Mouse (Mus musculus) midbrain, postnatal 0 days (tissue): ENCODE measurements around the gene Mcts2. TPM values are rescaled to one million over a fixed set of nuclear protein-coding genes. Genes with fewer than 3 reads are reported as not detected.

Experiments used
- ATAC-seq: fragments of 200-750 bp; cut with Nextera tagmentation; 2 replicates; pipeline ENCODE4 v1.8.0; 2017; ENCODE audit warnings: moderate number of reproducible peaks, mild to moderate bottlenecking, moderate TSS enrichment, moderate library complexity; ENCODE audit not compliant: low FRiP score
- DNase-seq: peaks from one replicate; pipeline ENCODE4 v3.0.0-alpha.2; 2015; ENCODE audit warnings: low spot score
- H3K27ac ChIP-seq: fragments of 300-500 bp; sonication (generic); 2 replicates; pipeline ENCODE4 v1.5.1; 2014; ENCODE audit warnings: low read depth, mild to moderate bottlenecking, low read length, mixed read lengths
- H3K27me3 ChIP-seq: fragments of 300-500 bp; sonication (generic); 2 replicates; pipeline ENCODE4 v1.6.1; 2014; ENCODE audit warnings: low read length, control low read depth, mixed read lengths; ENCODE audit not compliant: insufficient read depth
- H3K36me3 ChIP-seq: fragments of 300-500 bp; sonication (generic); 2 replicates; pipeline ENCODE4 v1.6.1; 2014; ENCODE audit warnings: low read length, control low read depth, mixed read lengths; ENCODE audit not compliant: insufficient read depth
- H3K4me1 ChIP-seq: fragments of 300-500 bp; sonication (generic); 2 replicates; pipeline ENCODE4 v1.6.1; 2014; ENCODE audit warnings: mild to moderate bottlenecking, control low read depth, antibody characterized with exemption, low read length, mixed read lengths; ENCODE audit not compliant: insufficient read depth
- H3K4me2 ChIP-seq: fragments of 300-500 bp; sonication (generic); 2 replicates; pipeline ENCODE4 v1.6.1; 2014; ENCODE audit warnings: low read depth, mild to moderate bottlenecking, low read length, mixed read lengths; ENCODE audit not compliant: poor library complexity, severe bottlenecking
- H3K4me3 ChIP-seq: fragments of 300-500 bp; sonication (generic); 2 replicates; pipeline ENCODE4 v1.5.1; 2014; ENCODE audit warnings: low read depth, mild to moderate bottlenecking, low read length, moderate library complexity
- H3K9ac ChIP-seq: fragments of 300-500 bp; sonication (generic); replicated peaks from 2 replicates; pipeline ENCODE4 v1.6.1; 2014; ENCODE audit warnings: mild to moderate bottlenecking, low read length, moderate library complexity, mixed read lengths; ENCODE audit not compliant: poor library complexity, severe bottlenecking
- H3K9me3 ChIP-seq: fragments of 300-500 bp; sonication (generic); 2 replicates; pipeline ENCODE4 v1.6.1; 2016; ENCODE audit warnings: low read length, control low read depth
- CTCF ChIP-seq: IDR thresholded peaks from 2 replicates; pipeline ENCODE4 v1.5.1; 2016; ENCODE audit warnings: antibody characterized with exemption, mild to moderate bottlenecking
- WGBS: fragments of 180-500 bp; shearing (Covaris S2); extraction: QIAGEN DNeasy Blood & Tissue Kit; methylation state at CpG from one replicate; pipeline ENCODE4 v1.1.7; 2014; 5-methylcytosine and 5-hydroxymethylcytosine counted together
- polyA plus RNA-seq: library from polyadenylated mRNA; unstranded; fragments of >200 nt; fragmentation: Nextera tagmentation; extraction: Ambion mirVana; gene quantifications from 2 replicates; pipeline ENCODE4 v1.2.1, GENCODE M21; 2015
- total RNA-seq: library from RNA; depleted of rRNA; stranded (reverse); fragments of >200 nt; gene quantifications from 2 replicates; pipeline ENCODE4 v1.2.3, GENCODE M21; 2014

Gene Mcts2
- total and polyA plus RNA-seq, 2 experiments from 2014 or later = 14.5 to 28.1 TPM

DNA sequence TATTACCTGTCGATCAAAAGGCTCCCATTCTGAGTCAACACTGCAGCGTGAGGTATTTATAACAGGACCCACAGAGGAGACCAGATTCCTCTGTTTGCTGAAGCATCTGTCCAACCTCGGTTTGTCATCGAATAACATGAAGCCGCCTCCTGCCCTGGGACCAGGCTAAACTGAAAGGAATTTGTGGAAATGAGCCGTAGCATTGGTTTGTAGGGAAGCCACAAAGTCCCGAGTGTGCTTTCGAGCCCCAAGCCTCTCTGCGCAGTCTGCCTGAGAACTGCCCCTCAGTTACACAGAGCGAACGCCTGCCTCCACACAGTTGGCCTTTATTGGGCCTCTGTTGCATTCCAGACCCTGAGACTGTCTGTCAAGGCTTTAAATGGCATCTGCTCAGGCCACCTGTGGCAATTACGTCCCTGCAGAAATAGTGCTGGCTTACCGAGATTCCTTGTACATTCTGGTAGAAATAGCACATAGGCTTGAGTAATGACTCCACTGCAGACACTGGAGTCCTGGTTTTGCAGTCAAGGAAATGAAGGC is 11.5 kb upstream of the Mcts2 start:
- Histone ChIP-seq H3K4me1 (peaks cover 15% of the 10 kb centered on the region), H3K4me2 (no peak overlapping the region), H3K27ac (no peak overlapping the region), H3K9ac (no peak overlapping the region), H3K36me3 (peaks cover 31% of the 10 kb centered on the region), H3K9me3 (no peaks in the 10 kb centered on the region), H3K4me3 (no peak overlapping the region), H3K27me3 (no peaks in the 10 kb centered on the region)
- no peak for DNase-seq
- no peak for TF ChIP-seq CTCF
- WGBS = 87% methylated on average over 13 of the region's 13 CpGs
- no peak for ATAC-seq

DNA sequence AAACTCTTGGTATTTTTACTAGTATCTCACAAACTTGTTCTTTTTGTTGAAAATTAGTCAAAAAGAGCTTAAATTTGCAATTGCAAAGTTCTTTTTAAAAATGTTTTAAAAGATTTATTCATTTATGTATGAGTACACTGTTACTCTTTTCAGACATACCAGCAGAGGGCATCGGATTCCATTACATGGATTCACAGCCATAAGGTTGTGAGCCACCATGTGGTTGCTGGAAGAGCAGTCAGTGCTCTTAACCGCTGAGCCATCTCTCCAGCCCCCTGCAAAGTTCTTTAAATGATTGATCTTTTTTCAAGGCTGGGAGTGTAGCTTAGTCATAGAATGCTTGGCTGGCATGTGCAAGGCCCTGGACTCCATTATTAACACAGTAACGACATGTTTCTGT is 8.5 kb upstream of the Mcts2 start:
- no peak overlapping the region for H3K9ac ChIP-seq
- WGBS = 40% methylated on average over 3 of the region's 3 CpGs
- H3K4me2 ChIP-seq = no peak overlapping the region
- no peak overlapping the region for H3K27ac ChIP-seq
- TF ChIP-seq CTCF = peak; percentile 92
- no peaks in the 10 kb centered on the region for H3K9me3 ChIP-seq
- ATAC-seq (peak; percentile 71; the same call in 1 of the 2 replicates), DNase-seq (peak; percentile 84)
- H3K4me3 ChIP-seq = no peak overlapping the region
- H3K4me1 ChIP-seq = 0 out of 2 replicates have a peak, but pooled peaks cover 3% of the 10 kb centered on the region
- H3K36me3 ChIP-seq = peaks cover 52% of the 10 kb centered on the region
- H3K27me3 ChIP-seq = no peaks in the 10 kb centered on the region

DNA sequence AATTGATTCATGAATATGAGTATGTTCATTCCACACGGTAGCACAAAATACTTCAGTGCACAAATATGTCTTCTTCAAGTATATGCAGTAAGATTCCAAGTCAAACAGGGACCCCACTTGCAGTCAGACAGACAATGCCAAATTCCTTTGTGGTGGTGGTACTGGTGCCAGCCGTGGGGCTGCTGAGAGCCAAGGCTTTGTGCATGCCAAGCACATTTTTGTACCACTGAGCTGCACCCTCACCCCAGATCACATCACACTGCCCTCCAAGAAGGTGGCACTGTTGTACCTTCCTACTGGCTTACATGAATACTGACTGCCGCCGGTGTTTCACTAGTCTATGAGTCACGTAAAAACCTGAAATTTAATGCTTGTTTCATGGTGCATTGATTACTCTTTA is 7.9 kb upstream of the Mcts2 start:
- H3K36me3 ChIP-seq = peaks cover 59% of the 10 kb centered on the region
- no peaks in the 10 kb centered on the region for H3K27me3 ChIP-seq
- DNase-seq (no peak), ATAC-seq (no peak)
- no peak overlapping the region for H3K4me2 ChIP-seq
- H3K9me3 ChIP-seq = no peaks in the 10 kb centered on the region
- no peak overlapping the region for H3K9ac ChIP-seq
- H3K27ac ChIP-seq = no peak overlapping the region
- WGBS = 80% methylated on average over 5 of the region's 5 CpGs
- H3K4me1 ChIP-seq = 0 out of 2 replicates have a peak, but pooled peaks cover 3% of the 10 kb centered on the region
- H3K4me3 ChIP-seq = no peak overlapping the region
- no peak for TF ChIP-seq CTCF

DNA sequence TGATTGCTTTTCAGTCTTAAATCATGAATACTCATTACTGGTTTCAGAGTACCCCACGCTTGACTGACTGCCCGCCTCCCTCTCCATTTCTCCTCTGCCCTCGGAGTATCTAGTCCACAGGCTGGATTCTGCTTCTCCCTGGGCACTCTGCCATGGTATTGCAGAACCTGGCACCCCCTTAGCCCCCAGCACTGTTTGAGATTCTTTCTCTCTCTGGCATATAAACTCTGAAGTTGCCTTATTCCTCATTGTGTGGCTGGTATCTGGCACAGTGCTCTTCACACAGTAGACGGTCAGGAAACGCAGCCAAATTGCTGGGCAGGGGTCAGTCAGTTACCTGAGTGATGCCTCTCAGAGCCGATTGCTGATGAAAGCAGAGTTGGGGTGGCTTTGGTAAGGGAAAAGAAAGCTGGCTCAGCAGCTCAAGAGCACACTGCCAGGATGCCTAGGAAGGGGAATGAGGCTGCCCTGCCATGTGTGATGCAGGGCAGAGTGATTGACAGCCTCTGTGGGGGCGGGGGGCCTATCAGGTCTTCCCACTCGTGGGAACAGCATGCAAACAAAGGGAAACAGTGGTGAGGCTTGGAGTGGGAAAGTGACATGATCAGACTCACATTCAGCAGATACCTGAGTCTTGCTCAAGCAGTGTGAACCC is 7.0 kb upstream of the Mcts2 start:
- H3K27me3 ChIP-seq = no peaks in the 10 kb centered on the region
- no peak for TF ChIP-seq CTCF
- H3K27ac ChIP-seq = 0 out of 2 replicates have a peak overlapping the region, but pooled peaks have one; percentile 26
- WGBS = 69% methylated on average over 8 of the region's 8 CpGs
- H3K4me3 ChIP-seq = no peak overlapping the region
- peak; percentile 44 for ATAC-seq
- H3K36me3 ChIP-seq = peaks cover 68% of the 10 kb centered on the region
- H3K4me1 ChIP-seq = no peaks in the 10 kb centered on the region
- H3K4me2 ChIP-seq = no peak overlapping the region
- H3K9ac ChIP-seq = no peak overlapping the region
- DNase-seq = peak; percentile 71
- H3K9me3 ChIP-seq = no peaks in the 10 kb centered on the region

DNA sequence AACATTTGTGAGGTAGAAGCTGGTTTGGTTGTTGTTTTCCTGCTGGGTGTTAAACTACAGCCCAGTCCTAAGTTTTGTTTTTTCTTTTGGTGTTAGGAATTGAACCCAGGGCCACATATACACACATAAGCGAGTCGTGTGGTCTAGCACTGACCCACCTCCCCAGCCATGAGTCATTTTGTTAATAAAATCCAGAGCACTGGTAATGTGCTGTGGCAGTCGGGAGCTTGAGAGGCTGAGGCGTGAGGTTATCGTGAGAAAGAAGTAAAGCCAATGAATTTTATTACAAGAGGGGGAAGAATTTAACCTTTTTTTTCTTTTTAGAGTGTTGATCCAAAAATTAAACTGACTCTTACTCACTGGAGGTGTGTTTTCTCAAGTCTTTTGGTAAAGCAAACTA is 3.7 kb upstream of the Mcts2 start:
- H3K4me3 ChIP-seq = no peak overlapping the region
- no peaks in the 10 kb centered on the region for H3K9me3 ChIP-seq
- H3K4me1 ChIP-seq = no peaks in the 10 kb centered on the region
- no peak overlapping the region for H3K27ac ChIP-seq
- no peak overlapping the region for H3K9ac ChIP-seq
- no peak overlapping the region for H3K4me2 ChIP-seq
- ATAC-seq (no peak), DNase-seq (no peak)
- H3K36me3 ChIP-seq = peaks cover 81% of the 10 kb centered on the region
- no peak for TF ChIP-seq CTCF
- H3K27me3 ChIP-seq = no peaks in the 10 kb centered on the region
- WGBS = 94% methylated on average over 5 of the region's 5 CpGs

DNA sequence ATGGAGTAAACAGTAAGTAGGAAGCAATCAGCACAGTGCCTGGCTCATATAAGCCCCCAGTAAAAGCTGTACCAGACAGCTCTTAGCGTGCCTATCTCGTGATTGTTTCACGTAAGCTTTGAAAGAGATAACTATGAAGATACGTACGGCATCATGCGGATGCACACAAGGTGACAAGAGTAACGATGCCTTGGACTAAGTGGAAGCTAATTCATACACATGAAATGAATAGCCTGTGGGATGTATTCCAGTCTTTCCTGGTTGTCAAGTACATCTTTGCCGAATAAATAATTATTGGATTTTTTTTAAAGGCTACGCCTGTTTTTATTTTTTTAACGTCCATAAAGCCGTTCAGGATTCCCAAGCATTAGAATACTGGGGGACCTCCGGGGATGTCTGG is 436 bp upstream of the Mcts2 start:
- Histone ChIP-seq H3K4me2 (peak overlapping the region; percentile 20), H3K9me3 (no peaks in the 10 kb centered on the region), H3K27ac (peak overlapping the region; percentile 62), H3K4me3 (no peak overlapping the region), H3K36me3 (peaks cover 79% of the 10 kb centered on the region), H3K27me3 (no peaks in the 10 kb centered on the region), H3K9ac (no peak overlapping the region), H3K4me1 (no peaks in the 10 kb centered on the region)
- no peak for DNase-seq
- no peak for TF ChIP-seq CTCF
- 60% methylated on average over 12 of the region's 12 CpGs for WGBS
- peak; percentile 20; the same call in 1 of the 2 replicates for ATAC-seq
